Mouse (Mus musculus) liver, embryonic 14.5 days (tissue): Measurements from ENCODE around the gene Ibtk. TPM values are rescaled to one million over a fixed set of nuclear protein-coding genes. Genes with fewer than 3 reads are reported as not detected.
"Not testable (repeated sequence)": the region's sequence is repeated elsewhere in the genome, so short reads cannot be mapped to it uniquely, and the experiment has no call there.

ENCODE experiments used
- ATAC-seq: fragments of 200-750 bp; cut with Nextera tagmentation; 2 replicates; pipeline ENCODE4 v1.8.0; 2017; ENCODE audit warnings: moderate number of reproducible peaks, mild to moderate bottlenecking, moderate library complexity; ENCODE audit not compliant: insufficient read depth
- DNase-seq, 3 experiments: peaks; one replicate each; pipeline ENCODE4 v3.0.0-alpha.2; 2012 to 2013; ENCODE audit warnings: low read depth in 3 of 3, low spot score in 3 of 3
- H3K27ac ChIP-seq: fragments of 300-500 bp; sonication (generic); 2 replicates; pipeline ENCODE4 v1.5.1; 2014; ENCODE audit warnings: moderate library complexity, mild to moderate bottlenecking, control low read depth, inconsistent platforms
- H3K27me3 ChIP-seq: fragments of 300-500 bp; sonication (generic); 2 replicates; pipeline ENCODE4 v1.6.1; 2014; ENCODE audit warnings: mild to moderate bottlenecking, low read length, moderate library complexity; ENCODE audit not compliant: control insufficient read depth, insufficient read depth
- H3K36me3 ChIP-seq: fragments of 300-500 bp; sonication (generic); replicated peaks from 2 replicates; pipeline ENCODE4 v1.6.1; 2014; ENCODE audit warnings: low read depth; ENCODE audit not compliant: control insufficient read depth, insufficient read depth
- H3K4me1 ChIP-seq, 2 experiments: fragments of 200-500 bp in 1 of 2; fragments of 300-500 bp in 1 of 2; sonication (generic) in 1 of 2; replicated peaks; 2 replicates each; pipeline ENCODE4 v1.6.1; 2012 to 2014; ENCODE audit warnings: antibody characterized with exemption in 1 of 2, inconsistent platforms in 1 of 2, low read length in 1 of 2; ENCODE audit not compliant: control insufficient read depth in 2 of 2, insufficient read depth in 2 of 2
- H3K4me2 ChIP-seq: fragments of 300-500 bp; sonication (generic); 2 replicates; pipeline ENCODE4 v1.6.1; 2014; ENCODE audit warnings: low read depth, mild to moderate bottlenecking, control low read depth, moderate library complexity
- H3K4me3 ChIP-seq, 2 experiments: fragments of 200-500 bp in 1 of 2; fragments of 300-500 bp in 1 of 2; sonication (generic) in 1 of 2; 2 replicates each; pipeline ENCODE4 v1.5.1; 2012 to 2014; ENCODE audit warnings: low read depth in 2 of 2, low read length in 2 of 2, mild to moderate bottlenecking in 2 of 2, control low read depth in 1 of 2, inconsistent platforms in 1 of 2, moderate library complexity in 1 of 2; ENCODE audit not compliant: insufficient read depth in 1 of 2
- H3K9ac ChIP-seq: fragments of 300-500 bp; sonication (generic); replicated peaks from 2 replicates; pipeline ENCODE4 v1.6.1; 2014; ENCODE audit warnings: mild to moderate bottlenecking, control low read depth, moderate library complexity
- H3K9me3 ChIP-seq: fragments of 300-500 bp; sonication (generic); 2 replicates; pipeline ENCODE4 v1.6.1; 2016; ENCODE audit warnings: low read length, mixed read lengths; ENCODE audit not compliant: control insufficient read depth
- CTCF ChIP-seq: IDR thresholded peaks from 2 replicates; pipeline ENCODE4 v1.5.1; 2016; ENCODE audit warnings: antibody characterized with exemption, low read depth, control low read depth
- EP300 ChIP-seq: IDR thresholded peaks from 2 replicates; pipeline ENCODE4 v1.6.1; 2016; ENCODE audit warnings: antibody characterized with exemption, low read depth
- WGBS: fragments of 180-500 bp; shearing (Covaris S2); extraction: QIAGEN DNeasy Blood & Tissue Kit; methylation state at CpG from one replicate; pipeline ENCODE4 v1.1.7; 2014; ENCODE audit not compliant: insufficient replicate concordance; 5-methylcytosine and 5-hydroxymethylcytosine counted together
- polyA plus RNA-seq, 2 experiments: library from polyadenylated mRNA; depleted of rRNA in 1 of 2; stranded (reverse) in 1 of 2; unstranded in 1 of 2; fragments of >200 nt; fragmentation: Nextera tagmentation in 1 of 2; extraction: Ambion mirVana in 1 of 2; gene quantifications; 2 replicates each; pipeline versions ENCODE4 v1.2.1 to v1.2.3; 2012 to 2014

The Ibtk gene
- 5.9 and 9.7 TPM in 2 replicates for polyA plus RNA-seq (2012; rRNA removed)
- 24.7 and 27.4 TPM in 2 replicates for polyA plus RNA-seq (2014; fragmentation: Nextera tagmentation; extraction: Ambion mirVana)

- Histone ChIP-seq H3K36me3 (no peaks in the 10 kb centered on the region), H3K4me2 (peak within 1 kb of the TSS; percentile 88), H3K4me3 (peak within 1 kb of the TSS; percentile 73 to 99), H3K9me3 (no peaks in the 10 kb centered on the region), H3K27me3 (no peaks in the 10 kb centered on the region), H3K27ac (peak within 1 kb of the TSS; percentile 96), H3K4me1 (peaks cover 19% of the 10 kb centered on the region in 2 experiments), H3K9ac (peak within 1 kb of the TSS; percentile 94)
- TF ChIP-seq EP300 (peak; percentile 44; the same call in 1 of the 2 replicates), CTCF (peak; percentile 67)
- DNase-seq, result peak; percentile 90 to 92 (median 90)
- ATAC-seq, result peak; percentile 95
- WGBS, result under 1% methylated on average over 51 of the region's 52 CpGs
Measured at GRCm38 (mm10) chr9:85749142-85749921, at the start of gene Ibtk. Gene Ibtk (minus strand): TSS chr9:85749334.

- not testable (repeated sequence) for H3K4me2 ChIP-seq, H3K9me3 ChIP-seq, ATAC-seq, H3K4me3 ChIP-seq, H3K27ac ChIP-seq, DNase-seq, H3K9ac ChIP-seq, H3K27me3 ChIP-seq, H3K4me1 ChIP-seq, H3K36me3 ChIP-seq
- 80% methylated on average over 18 of the region's 18 CpGs for WGBS
Measured at GRCm38 (mm10) chr9:85791521-85791920, 42.4 kb upstream of the Ibtk start.

- no peaks in the 10 kb centered on the region for H3K9me3 ChIP-seq
- H3K4me3 ChIP-seq, result no peak overlapping the region
- no peaks in the 10 kb centered on the region for H3K36me3 ChIP-seq
- H3K27me3 ChIP-seq, result no peaks in the 10 kb centered on the region
- no peak overlapping the region for H3K4me2 ChIP-seq
- 69% methylated on average over 4 of the region's 4 CpGs for WGBS
- no peak overlapping the region for H3K27ac ChIP-seq
- H3K4me1 ChIP-seq, result no peaks in the 10 kb centered on the region
- DNase-seq (no peak), ATAC-seq (no peak)
- TF ChIP-seq EP300 (no peak), CTCF (no peak)
- no peak overlapping the region for H3K9ac ChIP-seq
Measured at GRCm38 (mm10) chr9:85780249-85780648, 31.1 kb upstream of the Ibtk start.

- 22% methylated on average over 4 of the region's 4 CpGs for WGBS
- Histone ChIP-seq H3K27ac (no peak overlapping the region), H3K36me3 (no peaks in the 10 kb centered on the region), H3K27me3 (no peaks in the 10 kb centered on the region), H3K9ac (no peak overlapping the region), H3K4me2 (no peak overlapping the region), H3K9me3 (no peaks in the 10 kb centered on the region), H3K4me3 (no peak overlapping the region), H3K4me1 (no peaks in the 10 kb centered on the region)
- no peak for ATAC-seq
- TF ChIP-seq CTCF (peak; percentile 11; the same call in 1 of the 2 replicates), EP300 (no peak)
- DNase-seq, result no peak
Measured at GRCm38 (mm10) chr9:85779458-85779857, 30.3 kb upstream of the Ibtk start.

- Histone ChIP-seq H3K4me1 (no peaks in the 10 kb centered on the region), H3K36me3 (no peaks in the 10 kb centered on the region), H3K9ac (no peak overlapping the region), H3K27me3 (no peaks in the 10 kb centered on the region), H3K9me3 (no peaks in the 10 kb centered on the region), H3K27ac (no peak overlapping the region), H3K4me2 (no peak overlapping the region), H3K4me3 (no peak overlapping the region)
- no peak for DNase-seq
- ATAC-seq, result no peak
- 60% methylated on average over 6 of the region's 6 CpGs for WGBS
- TF ChIP-seq CTCF (no peak), EP300 (no peak)
Measured at GRCm38 (mm10) chr9:85777544-85777943, 28.4 kb upstream of the Ibtk start.
